Mouse (Mus musculus): ENCODE data around the gene Map7d1. TPM values are rescaled to one million over a fixed set of nuclear protein-coding genes. Genes with fewer than 3 reads are reported as not detected.

The Map7d1 gene
- 206 and 220 TPM in 2 replicates for polyA plus RNA-seq (2012; rRNA removed)

DNA sequence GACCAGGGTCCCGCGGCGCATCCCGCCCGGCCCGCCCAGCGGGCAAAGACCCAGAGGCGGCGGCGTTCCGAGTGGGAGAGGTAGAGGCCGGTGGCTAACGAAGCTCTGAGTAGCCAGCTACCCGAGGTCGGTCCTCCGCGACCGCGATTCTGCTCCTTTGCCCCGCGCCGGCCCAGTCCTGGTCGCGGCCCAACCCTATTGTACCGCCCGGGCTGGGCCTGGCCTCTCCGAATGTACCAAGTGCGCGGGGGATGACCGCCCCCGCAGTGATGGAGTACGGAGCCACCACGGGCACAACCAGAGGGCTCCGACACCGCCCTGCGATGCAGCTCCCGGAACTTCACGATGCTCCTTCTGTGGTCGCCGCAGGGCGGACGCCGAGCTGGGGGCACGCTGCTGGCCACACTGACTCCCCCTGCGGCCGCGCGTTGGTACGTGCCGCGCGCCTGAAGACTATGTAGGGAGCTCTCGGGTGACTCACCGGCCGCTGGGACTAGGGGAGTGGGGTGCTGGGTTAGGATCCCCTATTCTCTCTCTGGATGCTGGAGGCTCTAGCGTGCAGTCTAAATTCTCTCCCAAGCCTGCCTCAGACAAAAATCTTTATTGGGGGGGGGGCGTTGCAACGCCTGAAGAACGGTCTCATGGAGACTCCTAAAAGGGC is at the start of gene Map7d1:
Gene Map7d1 (minus strand): TSS at position 213 of the 661 bp plus-strand sequence.

DNA sequence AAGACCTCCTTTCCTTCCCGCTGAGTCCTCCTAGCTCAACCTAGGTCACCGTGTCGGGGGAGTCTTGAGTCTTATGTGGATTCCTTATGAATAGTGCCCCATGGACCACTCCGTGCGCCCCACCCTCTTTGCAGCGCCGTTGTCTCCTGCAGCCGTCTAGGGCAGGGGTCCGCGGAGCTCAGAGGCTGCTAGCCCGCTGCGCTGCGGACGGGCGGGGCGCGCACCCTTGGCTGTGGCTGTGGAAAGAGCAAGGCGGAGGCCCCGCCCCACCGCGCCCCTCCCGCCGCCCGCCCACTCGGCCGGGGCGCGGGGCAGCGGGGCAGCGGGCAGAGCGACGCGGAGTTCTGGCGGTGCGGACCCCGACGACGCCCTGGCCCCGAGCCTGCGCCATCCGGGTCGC is 30.3 kb upstream of the Map7d1 start, which contains the start of gene Col8a2:
Gene Col8a2 (plus strand): TSS at position 302 of the 400 bp plus-strand sequence.

DNA sequence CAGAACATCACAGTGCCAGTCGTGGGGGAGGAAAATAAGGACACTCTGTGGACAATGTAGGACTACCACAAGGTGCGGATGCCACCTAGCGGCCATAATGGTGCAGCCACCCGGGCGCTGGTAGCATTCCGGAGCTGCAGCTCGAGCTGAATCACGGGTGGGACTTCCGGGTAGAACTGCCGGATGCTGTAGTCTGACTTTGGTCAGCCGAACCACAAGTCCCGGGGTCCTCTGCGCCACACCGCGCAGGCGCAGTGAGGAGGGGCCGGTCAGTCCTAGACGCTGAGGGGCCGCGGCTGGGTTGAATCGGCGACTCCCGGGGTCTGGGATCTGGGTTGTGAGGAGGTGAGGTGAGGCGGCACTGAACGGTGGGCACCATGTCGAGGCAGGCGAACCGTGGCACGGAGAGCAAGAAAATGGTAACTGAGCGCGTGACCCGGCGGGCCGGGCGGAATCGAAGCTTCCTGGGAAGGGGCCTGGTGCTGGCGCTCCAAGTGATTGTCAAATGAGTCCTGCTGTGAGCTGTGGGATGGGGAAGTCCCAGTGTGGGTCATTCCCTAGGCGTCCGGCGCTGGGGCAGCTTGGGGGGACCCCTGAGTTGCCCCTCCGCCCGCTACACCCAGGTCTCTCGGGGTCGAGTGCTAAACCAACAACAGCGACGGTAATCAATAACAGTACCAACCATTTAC is 6.1 kb upstream of the Map7d1 start, which contains the start of gene Trappc3:
Gene Trappc3 (plus strand): TSS at position 207 of the 689 bp plus-strand sequence.

DNA sequence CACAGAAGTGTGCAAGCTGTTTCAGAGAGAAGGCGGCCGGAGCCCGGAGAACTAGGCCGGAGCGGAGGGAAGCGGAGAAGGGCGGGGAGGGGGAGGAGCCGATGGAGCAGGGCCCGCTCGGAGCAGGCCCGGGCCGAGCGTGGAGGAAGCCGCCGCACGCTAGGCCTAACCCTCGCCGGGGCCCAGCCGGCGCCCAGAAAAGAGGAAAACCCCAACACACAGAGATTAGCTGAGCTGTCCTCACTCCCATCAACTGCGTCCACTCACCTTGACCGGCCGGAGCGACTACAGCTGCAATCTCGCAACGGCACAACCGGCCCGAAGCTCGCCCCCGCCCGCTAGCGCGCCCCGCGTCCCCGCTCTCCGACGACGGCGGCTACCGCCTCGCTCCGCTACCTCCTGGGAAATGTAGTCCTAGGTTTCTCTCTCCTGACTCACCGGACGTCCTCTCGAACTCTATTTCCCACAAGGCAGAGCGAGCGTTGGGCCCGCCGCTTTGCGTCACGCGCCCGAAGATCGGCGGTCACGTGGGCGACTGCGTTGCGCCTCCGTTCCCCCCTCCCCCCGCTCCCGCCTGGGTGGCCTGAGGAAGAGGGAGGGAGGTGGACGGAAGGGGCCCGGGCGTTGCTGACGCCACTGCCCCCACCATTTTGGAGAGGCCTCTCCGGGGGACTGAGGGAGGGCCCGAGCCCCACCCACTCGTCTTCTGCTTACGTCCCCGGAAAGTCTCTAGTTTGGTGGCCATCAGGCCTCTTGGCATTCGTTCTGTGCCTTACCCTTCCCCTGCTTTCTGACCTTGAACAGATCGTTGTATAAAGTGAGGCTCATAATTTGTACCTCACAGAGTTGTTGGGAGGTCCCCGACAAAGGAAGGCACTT is 53.6 kb downstream of the Map7d1 start, which contains the start of gene Thrap3:
Gene Thrap3 (minus strand): TSS at position 458 of the 879 bp plus-strand sequence.

Other genes with a start within 250 kb of the Map7d1 start
- gene Csf3r, start 231.8 kb downstream of the Map7d1 start, polyA plus RNA-seq (2012; rRNA removed) = 0.85 and 0.97 TPM in 2 replicates
- gene Mrps15, start 209.4 kb downstream of the Map7d1 start, polyA plus RNA-seq (2012; rRNA removed) = 83.5 and 93.4 TPM in 2 replicates
- gene Oscp1, start 197.8 kb downstream of the Map7d1 start, polyA plus RNA-seq (2012; rRNA removed) = 14.0 and 14.6 TPM in 2 replicates
- gene Lsm10, start 159.7 kb downstream of the Map7d1 start, polyA plus RNA-seq (2012; rRNA removed) = 50.9 and 54.1 TPM in 2 replicates
- 24.6 and 24.9 TPM in 2 replicates for gene Stk40, start 152.4 kb downstream of the Map7d1 start, polyA plus RNA-seq (2012; rRNA removed)
- gene Eva1b, start 108.6 kb downstream of the Map7d1 start, polyA plus RNA-seq (2012; rRNA removed) = 21.4 and 39.0 TPM in 2 replicates
- 1.2 and 2.7 TPM in 2 replicates for gene Sh3d21, start 92.9 kb downstream of the Map7d1 start, polyA plus RNA-seq (2012; rRNA removed)
- 142 TPM in 2 replicates for gene Thrap3, start 53.6 kb downstream of the Map7d1 start, polyA plus RNA-seq (2012; rRNA removed)
- gene Trappc3, start 6.0 kb upstream of the Map7d1 start, polyA plus RNA-seq (2012; rRNA removed) = 155 TPM in 2 replicates
- gene Col8a2, start 30.4 kb upstream of the Map7d1 start, polyA plus RNA-seq (2012; rRNA removed) = 8.1 and 18.1 TPM in 2 replicates
- gene Adprhl2, start 65.4 kb upstream of the Map7d1 start, polyA plus RNA-seq (2012; rRNA removed) = 73.9 and 74.2 TPM in 2 replicates
- 17.9 and 22.4 TPM in 2 replicates for gene Tekt2, start 69.3 kb upstream of the Map7d1 start, polyA plus RNA-seq (2012; rRNA removed)
- 7.5 and 7.7 TPM in 2 replicates for gene Ago3, start 173.2 kb upstream of the Map7d1 start, polyA plus RNA-seq (2012; rRNA removed)
- 63.5 and 72.6 TPM in 2 replicates for gene Ago1, start 212.2 kb upstream of the Map7d1 start, polyA plus RNA-seq (2012; rRNA removed)